Mouse (Mus musculus) neural tube, embryonic 11.5 days (tissue): ENCODE results near the gene Hspa12a. TPM values are rescaled to one million over a fixed set of nuclear protein-coding genes. Genes with fewer than 3 reads are reported as not detected.

ENCODE experiments used
- ATAC-seq: fragments of 200-750 bp; cut with Nextera tagmentation; 2 replicates; pipeline ENCODE4 v1.8.0; 2017; ENCODE audit warnings: moderate number of reproducible peaks, mild to moderate bottlenecking, moderate TSS enrichment, moderate library complexity; ENCODE audit not compliant: insufficient read depth, low FRiP score, low TSS enrichment
- DNase-seq: peaks from one replicate; pipeline ENCODE4 v3.0.0-alpha.2; 2015; ENCODE audit warnings: low spot score
- H3K27ac ChIP-seq: fragments of 300-500 bp; sonication (generic); 2 replicates; pipeline ENCODE4 v1.5.1; 2014; ENCODE audit warnings: low read depth, mild to moderate bottlenecking, low read length
- H3K27me3 ChIP-seq: fragments of 300-500 bp; sonication (generic); 2 replicates; pipeline ENCODE4 v1.6.1; 2014; ENCODE audit warnings: mild to moderate bottlenecking, low read length, mixed read lengths; ENCODE audit not compliant: control insufficient read depth, insufficient read depth
- H3K36me3 ChIP-seq: fragments of 300-500 bp; sonication (generic); 2 replicates; pipeline ENCODE4 v1.6.1; 2014; ENCODE audit warnings: mild to moderate bottlenecking, low read length, moderate library complexity, mixed read lengths; ENCODE audit not compliant: control insufficient read depth, insufficient read depth
- H3K4me1 ChIP-seq: fragments of 300-500 bp; sonication (generic); 2 replicates; pipeline ENCODE4 v1.6.1; 2014; ENCODE audit warnings: low read length, mixed read lengths; ENCODE audit not compliant: control insufficient read depth, insufficient read depth
- H3K4me2 ChIP-seq: fragments of 300-500 bp; sonication (generic); 2 replicates; pipeline ENCODE4 v1.6.1; 2014; ENCODE audit warnings: low read depth, mild to moderate bottlenecking, moderate library complexity
- H3K4me3 ChIP-seq: fragments of 300-500 bp; sonication (generic); 2 replicates; pipeline ENCODE4 v1.5.1; 2014; ENCODE audit warnings: low read depth, low read length
- H3K9ac ChIP-seq: fragments of 300-500 bp; sonication (generic); 2 replicates; pipeline ENCODE4 v1.6.1; 2014; ENCODE audit warnings: mild to moderate bottlenecking, low read length
- H3K9me3 ChIP-seq: fragments of 300-500 bp; sonication (generic); 2 replicates; pipeline ENCODE4 v1.6.1; 2016; ENCODE audit warnings: low read length; ENCODE audit not compliant: control insufficient read depth
- WGBS: fragments of 180-500 bp; shearing (Covaris S2); extraction: QIAGEN DNeasy Blood & Tissue Kit; methylation state at CpG from one replicate; pipeline ENCODE4 v1.1.7; 2014; 5-methylcytosine and 5-hydroxymethylcytosine counted together
- polyA plus RNA-seq: library from polyadenylated mRNA; unstranded; fragments of >200 nt; fragmentation: Nextera tagmentation; extraction: Ambion mirVana; gene quantifications from 2 replicates; pipeline ENCODE4 v1.2.1, GENCODE M21; 2014

Hspa12a gene
- polyA plus RNA-seq, 1 experiment from 2014 or later, result 27.8 TPM

DNA sequence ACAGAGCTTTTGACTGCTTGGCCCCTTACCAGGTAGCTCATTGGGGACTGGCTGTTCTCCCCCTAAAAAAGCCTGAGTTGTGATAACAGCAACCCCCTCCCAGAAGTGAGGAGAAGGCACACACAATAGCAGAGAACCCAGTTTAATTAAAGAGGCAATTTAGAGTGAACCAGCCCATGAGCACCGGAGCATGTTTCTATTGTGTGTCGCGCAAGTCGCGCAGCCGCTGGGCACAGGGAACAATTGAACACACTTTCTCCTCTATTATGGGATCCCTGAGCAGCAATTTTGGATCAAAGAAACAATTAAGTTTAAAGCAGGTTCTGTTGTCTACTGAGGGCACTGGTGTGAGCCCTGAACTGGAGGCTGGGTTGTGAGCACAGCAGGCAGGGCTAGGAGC is 176.1 kb downstream of the Hspa12a start:
- no peak overlapping the region for H3K4me2 ChIP-seq
- H3K27me3 ChIP-seq, result no peaks in the 10 kb centered on the region
- DNase-seq (no peak), ATAC-seq (no peak)
- no peaks in the 10 kb centered on the region for H3K36me3 ChIP-seq
- no peak overlapping the region for H3K9ac ChIP-seq
- H3K4me1 ChIP-seq, result no peaks in the 10 kb centered on the region
- no peak overlapping the region for H3K4me3 ChIP-seq
- 38% methylated on average over 6 of the region's 6 CpGs for WGBS
- no peak overlapping the region for H3K27ac ChIP-seq
- no peaks in the 10 kb centered on the region for H3K9me3 ChIP-seq

DNA sequence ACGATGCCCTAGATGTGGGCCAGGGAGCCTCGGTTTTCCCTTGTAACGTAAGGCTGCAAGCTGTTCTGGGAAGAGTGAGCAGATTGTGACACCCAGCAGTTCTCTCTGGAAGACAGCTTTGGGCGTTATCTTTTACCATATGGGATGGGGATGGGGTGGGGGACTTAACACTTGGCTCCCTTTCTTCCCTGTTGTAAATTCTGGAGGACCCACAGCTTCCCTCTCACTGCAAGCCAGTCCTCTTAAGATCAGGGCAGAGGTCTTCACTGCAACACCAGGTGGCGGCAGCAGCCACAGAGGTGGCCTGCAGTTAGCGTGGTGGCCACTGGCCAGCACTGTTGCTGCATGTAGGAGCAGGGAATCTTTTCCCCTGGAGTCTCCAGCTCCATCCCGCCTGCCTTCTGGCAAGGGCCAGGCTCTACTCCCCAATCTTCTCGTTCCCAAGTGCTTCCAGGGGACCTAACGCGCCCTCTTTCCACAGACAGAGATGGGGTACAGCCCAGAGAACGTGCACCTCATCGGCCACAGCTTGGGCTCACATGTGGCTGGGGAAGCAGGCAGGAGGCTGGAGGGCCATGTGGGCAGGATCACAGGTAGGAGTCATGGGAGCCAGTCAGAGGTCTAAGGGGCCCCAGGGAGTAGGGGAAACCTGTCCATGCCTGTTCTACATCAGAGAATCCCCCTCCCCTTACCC is 180.5 kb downstream of the Hspa12a start:
- ATAC-seq (peak; percentile 58; the same call in 1 of the 2 replicates), DNase-seq (peak; percentile 76)
- WGBS, result 10% methylated on average over 12 of the region's 12 CpGs
- H3K27ac ChIP-seq, result no peak overlapping the region
- no peaks in the 10 kb centered on the region for H3K36me3 ChIP-seq
- H3K4me2 ChIP-seq, result no peak overlapping the region
- no peaks in the 10 kb centered on the region for H3K4me1 ChIP-seq
- no peak overlapping the region for H3K9ac ChIP-seq
- H3K27me3 ChIP-seq, result no peaks in the 10 kb centered on the region
- no peak overlapping the region for H3K4me3 ChIP-seq
- no peaks in the 10 kb centered on the region for H3K9me3 ChIP-seq

DNA sequence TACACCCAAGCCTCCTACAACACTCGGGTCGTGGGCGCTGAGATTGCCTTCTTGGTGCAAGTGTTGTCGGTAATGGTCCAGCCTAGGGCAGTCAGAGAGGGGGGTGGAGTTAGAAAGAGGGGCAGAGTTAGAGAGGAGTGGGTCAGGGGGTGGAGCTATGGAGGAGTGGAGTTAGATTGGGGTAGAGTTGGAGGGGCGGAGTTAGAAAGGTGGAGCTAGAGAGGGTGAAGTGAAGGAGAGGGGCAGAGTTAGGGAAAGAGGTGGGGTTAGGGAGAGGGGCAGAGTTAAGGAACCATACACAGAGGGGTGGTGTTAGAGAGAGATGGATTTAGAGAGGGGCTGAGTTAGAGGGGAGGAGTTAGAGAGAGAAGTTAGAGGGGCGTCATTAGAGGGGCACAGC is 181.1 kb downstream of the Hspa12a start:
- no peak for ATAC-seq
- no peak overlapping the region for H3K4me2 ChIP-seq

DNA sequence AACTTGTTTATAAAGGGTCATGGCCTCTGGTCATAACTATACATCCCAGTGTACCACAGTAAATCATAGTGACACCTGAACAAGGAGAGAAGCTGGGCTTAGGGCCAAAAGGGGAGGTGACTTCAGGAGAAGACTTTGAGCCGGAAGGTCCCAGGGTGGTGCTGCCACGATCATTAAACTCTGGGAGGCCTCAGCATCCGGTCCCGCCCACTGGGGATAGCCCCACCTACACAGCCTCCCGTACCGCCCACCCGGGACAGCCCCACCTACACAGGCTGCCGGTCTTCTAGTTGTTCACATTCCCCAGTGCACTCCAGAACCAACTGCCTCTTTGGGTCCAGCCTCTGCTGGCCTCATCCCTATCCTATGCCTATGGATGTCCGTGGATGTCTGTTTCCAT is 184.0 kb downstream of the Hspa12a start, which contains the start of gene Pnliprp2:
TSS of gene Pnliprp2 (plus strand) at position 297 of the 400 bp plus-strand sequence.
- Histone ChIP-seq H3K36me3 (no peaks in the 10 kb centered on the region), H3K9ac (no peak within 1 kb of the TSS), H3K27me3 (no peaks in the 10 kb centered on the region), H3K4me2 (no peak within 1 kb of the TSS), H3K9me3 (no peaks in the 10 kb centered on the region), H3K4me3 (no peak within 1 kb of the TSS), H3K4me1 (no peaks in the 10 kb centered on the region), H3K27ac (no peak within 1 kb of the TSS)
- no peak; the same call in 1 of the 2 replicates for ATAC-seq
- WGBS, result 49% methylated on average over 9 of the region's 9 CpGs
- no peak for DNase-seq

More for the DNA sequence above, 181.1 kb downstream of the Hspa12a start:
- WGBS, result 11% methylated on average over 6 of the region's 6 CpGs
- Histone ChIP-seq H3K36me3 (no peaks in the 10 kb centered on the region), H3K27ac (no peak overlapping the region), H3K27me3 (no peaks in the 10 kb centered on the region), H3K9me3 (no peaks in the 10 kb centered on the region), H3K4me1 (no peaks in the 10 kb centered on the region), H3K4me3 (no peak overlapping the region), H3K9ac (no peak overlapping the region)
- DNase-seq, result no peak

DNA sequence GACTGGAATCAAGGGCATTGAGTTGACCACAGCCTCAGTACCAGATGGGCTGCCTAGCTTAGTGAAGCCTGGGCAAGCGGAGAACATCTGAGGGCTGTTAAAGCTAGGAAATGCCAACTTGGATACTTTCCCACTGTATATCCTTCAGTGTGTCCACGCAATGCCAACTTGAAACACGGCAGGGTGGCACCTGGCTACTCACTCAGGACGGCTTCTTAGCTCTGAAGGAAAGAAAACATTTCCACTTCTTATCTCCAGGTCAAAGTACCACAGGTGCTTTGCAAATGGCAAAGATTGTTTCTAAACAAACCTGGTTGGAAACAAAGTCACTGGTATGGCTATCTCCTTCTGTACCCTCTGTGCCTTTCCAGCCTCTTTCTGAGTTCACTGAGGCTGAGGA is 184.6 kb downstream of the Hspa12a start:
- Histone ChIP-seq H3K27me3 (no peaks in the 10 kb centered on the region), H3K27ac (no peak overlapping the region), H3K4me3 (no peak overlapping the region), H3K9me3 (no peaks in the 10 kb centered on the region), H3K4me1 (no peaks in the 10 kb centered on the region), H3K36me3 (no peaks in the 10 kb centered on the region), H3K4me2 (no peak overlapping the region), H3K9ac (no peak overlapping the region)
- 95% methylated on average over 4 of the region's 4 CpGs for WGBS
- DNase-seq, result no peak
- no peak for ATAC-seq

DNA sequence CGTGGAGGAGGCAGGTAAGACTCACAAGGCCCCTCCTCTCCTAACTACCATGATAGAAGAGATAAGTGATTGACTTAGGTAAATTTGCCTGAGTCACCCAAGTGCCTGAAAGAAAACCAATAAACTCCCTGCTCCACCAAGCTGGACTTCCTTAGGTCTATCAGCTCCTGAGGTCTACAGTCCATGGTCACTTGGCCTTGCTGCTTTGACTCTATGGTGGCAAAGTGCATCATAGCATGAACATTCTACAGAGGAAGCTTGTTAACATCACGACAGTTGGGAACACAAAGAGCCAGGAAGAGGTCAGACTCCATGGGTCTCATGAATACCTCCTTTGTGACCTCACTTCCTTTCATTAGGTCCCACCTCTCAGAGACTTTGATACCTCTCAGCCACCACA is 191.9 kb downstream of the Hspa12a start:
- H3K4me2 ChIP-seq, result no peak overlapping the region
- 77% methylated on average over 2 of the region's 2 CpGs for WGBS

DNA sequence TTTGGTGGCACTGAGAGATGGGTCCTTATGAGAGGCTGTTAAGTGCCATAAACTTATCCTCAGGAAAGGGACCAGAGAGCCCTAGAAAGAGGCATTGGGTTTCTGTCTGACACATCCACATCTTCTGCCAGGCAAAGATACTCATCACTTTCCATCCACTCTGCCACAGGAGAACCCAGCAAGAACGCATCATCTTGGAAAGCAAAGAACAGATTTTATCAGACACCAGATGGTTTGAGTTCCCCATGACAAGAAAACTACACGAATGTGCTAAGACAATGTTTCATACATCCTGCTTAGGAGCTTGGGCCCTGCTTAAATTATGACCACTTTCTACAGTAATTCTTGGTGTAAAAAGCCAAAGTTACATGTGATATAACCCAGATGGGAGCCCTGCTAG is 192.6 kb downstream of the Hspa12a start:
- H3K4me3 ChIP-seq, result no peak overlapping the region
- no peak overlapping the region for H3K9ac ChIP-seq
- no peaks in the 10 kb centered on the region for H3K9me3 ChIP-seq
- no peaks in the 10 kb centered on the region for H3K27me3 ChIP-seq
- H3K4me2 ChIP-seq, result no peak overlapping the region
- 86% methylated on average over 2 of the region's 2 CpGs for WGBS
- no peak for DNase-seq
- no peaks in the 10 kb centered on the region for H3K36me3 ChIP-seq
- ATAC-seq, result no peak
- no peak overlapping the region for H3K27ac ChIP-seq
- no peaks in the 10 kb centered on the region for H3K4me1 ChIP-seq

More for the DNA sequence above, 191.9 kb downstream of the Hspa12a start:
- no peaks in the 10 kb centered on the region for H3K27me3 ChIP-seq
- no peak overlapping the region for H3K27ac ChIP-seq
- H3K9me3 ChIP-seq, result no peaks in the 10 kb centered on the region
- no peak for ATAC-seq
- no peak overlapping the region for H3K4me3 ChIP-seq
- no peaks in the 10 kb centered on the region for H3K36me3 ChIP-seq
- H3K9ac ChIP-seq, result no peak overlapping the region
- DNase-seq, result no peak
- no peaks in the 10 kb centered on the region for H3K4me1 ChIP-seq

DNA sequence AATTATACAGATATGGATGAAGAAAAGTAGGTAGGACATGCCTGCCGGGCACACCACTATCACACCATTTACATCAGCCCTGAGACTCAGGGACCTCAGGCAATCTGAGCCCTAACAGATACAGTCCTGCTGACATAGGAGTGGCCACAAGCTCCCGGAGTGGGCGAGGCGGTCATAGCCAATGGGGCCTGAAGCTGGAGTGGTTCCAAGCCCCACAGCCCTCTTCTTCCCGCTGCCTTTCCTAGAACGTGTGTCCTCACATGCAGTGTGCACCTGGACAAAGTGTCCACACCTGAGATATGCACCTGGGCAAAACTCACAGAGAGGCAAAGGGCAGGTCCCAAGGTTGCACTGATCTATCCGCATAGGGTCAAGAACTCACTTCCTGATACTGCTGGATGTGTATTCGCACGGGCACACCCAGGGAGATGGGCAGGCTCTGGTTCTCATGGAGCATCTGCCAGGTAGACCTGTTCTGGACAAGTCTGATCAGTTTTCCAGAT is 195.9 kb downstream of the Hspa12a start:
- Histone ChIP-seq H3K9ac (no peak overlapping the region), H3K27ac (no peak overlapping the region), H3K4me3 (no peak overlapping the region), H3K9me3 (no peaks in the 10 kb centered on the region), H3K4me1 (no peaks in the 10 kb centered on the region), H3K27me3 (no peaks in the 10 kb centered on the region), H3K4me2 (no peak overlapping the region), H3K36me3 (no peaks in the 10 kb centered on the region)
- ATAC-seq (no peak), DNase-seq (no peak)
- WGBS, result 90% methylated on average over 9 of the region's 9 CpGs
